Mouse (Mus musculus): ENCODE data around the gene Adcy4. TPM values are rescaled to one million over a fixed set of nuclear protein-coding genes. Genes with fewer than 3 reads are reported as not detected.

Gene Adcy4
- polyA plus RNA-seq, 1 experiment from 2014 or later, result 11.6 TPM

GRCm38 (mm10) chr14:55780736-55781135 lies 3.2 kb downstream of the Adcy4 start:
- no peak overlapping the region for H3K27ac ChIP-seq (ENCODE audit: low read depth)
- peaks cover 7% of the 10 kb centered on the region; the same call in 1 of the 2 replicates for H3K4me1 ChIP-seq (ENCODE audit: insufficient read depth)
- 0 out of 2 replicates have a peak, but pooled peaks cover 6% of the 10 kb centered on the region for H3K36me3 ChIP-seq (ENCODE audit: insufficient read depth)
- no peak overlapping the region for H3K4me3 ChIP-seq (ENCODE audit: low read depth, low read length)
- H3K27me3 ChIP-seq (ENCODE audit: insufficient read depth, low read length), result peaks cover 12% of the 10 kb centered on the region; the same call in 1 of the 2 replicates
- no peak overlapping the region for H3K4me2 ChIP-seq
- no peaks in the 10 kb centered on the region for H3K9me3 ChIP-seq (ENCODE audit: low read depth, low read length)
- ATAC-seq (ENCODE audit: insufficient read depth), result no peak
- WGBS, result 79% methylated on average over 11 of the region's 11 CpGs
- no peak overlapping the region for H3K9ac ChIP-seq
- DNase-seq, result no peak
- TF ChIP-seq CTCF (IDR thresholded peaks at IDR 0.05; ENCODE audit: low read depth), result no peak

DNA sequence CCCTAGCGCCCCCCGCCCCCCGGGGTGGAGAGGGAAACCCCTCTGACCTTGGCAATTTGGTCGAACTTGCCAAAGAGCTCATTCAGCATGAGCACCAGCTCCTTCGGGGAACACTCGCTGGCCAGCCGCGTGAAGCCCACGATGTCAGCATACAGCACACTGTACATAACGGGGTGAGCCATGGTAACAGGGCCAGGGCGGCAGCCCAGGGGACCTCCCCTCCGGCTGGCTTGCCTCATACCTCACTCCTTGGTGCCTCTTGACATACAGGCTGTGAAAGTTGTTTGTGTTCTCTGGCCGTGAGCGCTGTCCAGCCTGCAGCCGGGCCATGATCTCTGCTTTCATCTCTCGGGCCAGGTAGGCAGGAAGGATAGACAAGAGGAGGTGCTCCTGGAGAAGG lies 4.2 kb downstream of the Adcy4 start:
- ATAC-seq (ENCODE audit: insufficient read depth) (no peak), DNase-seq (no peak)
- 0 out of 2 replicates have a peak, but pooled peaks cover 6% of the 10 kb centered on the region for H3K36me3 ChIP-seq (ENCODE audit: insufficient read depth)
- H3K4me2 ChIP-seq, result no peak overlapping the region
- peaks cover 7% of the 10 kb centered on the region; the same call in 1 of the 2 replicates for H3K27me3 ChIP-seq (ENCODE audit: insufficient read depth, low read length)
- no peak overlapping the region for H3K9ac ChIP-seq
- WGBS, result 37% methylated on average over 16 of the region's 16 CpGs
- no peak overlapping the region for H3K4me3 ChIP-seq (ENCODE audit: low read depth, low read length)
- H3K9me3 ChIP-seq (ENCODE audit: low read depth, low read length), result no peaks in the 10 kb centered on the region
- TF ChIP-seq CTCF (IDR thresholded peaks at IDR 0.05; ENCODE audit: low read depth), result no peak
- peaks cover 7% of the 10 kb centered on the region; the same call in 1 of the 2 replicates for H3K4me1 ChIP-seq (ENCODE audit: insufficient read depth)
- no peak overlapping the region for H3K27ac ChIP-seq (ENCODE audit: low read depth)

DNA sequence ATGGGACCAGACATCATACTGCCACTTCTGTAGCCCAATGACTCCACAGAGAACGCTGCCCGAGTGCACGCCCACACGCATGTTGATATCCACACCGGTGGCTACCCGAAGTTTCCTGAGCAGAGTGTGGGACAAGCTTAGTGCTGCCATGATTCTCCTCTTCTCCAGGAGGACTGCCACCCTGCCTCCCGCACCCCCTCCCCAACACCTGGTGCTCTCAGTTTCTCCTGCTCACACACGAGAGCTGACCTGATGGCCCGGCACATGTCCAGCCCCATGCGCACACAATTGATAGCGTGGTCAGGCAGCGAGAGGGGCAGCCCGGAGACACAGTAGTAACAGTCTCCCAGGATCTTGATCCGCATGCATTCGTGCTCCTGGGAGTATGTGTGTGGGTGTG lies 5.2 kb downstream of the Adcy4 start:
- ATAC-seq (ENCODE audit: insufficient read depth) (no peak), DNase-seq (no peak)
- Histone ChIP-seq H3K9ac (no peak overlapping the region), H3K4me3 (ENCODE audit: low read depth, low read length) (no peak overlapping the region), H3K36me3 (ENCODE audit: insufficient read depth) (0 out of 2 replicates have a peak, but pooled peaks cover 6% of the 10 kb centered on the region), H3K4me1 (ENCODE audit: insufficient read depth) (peaks cover 7% of the 10 kb centered on the region; the same call in 1 of the 2 replicates), H3K4me2 (no peak overlapping the region), H3K27me3 (ENCODE audit: insufficient read depth, low read length) (peaks cover 7% of the 10 kb centered on the region; the same call in 1 of the 2 replicates), H3K9me3 (ENCODE audit: low read depth, low read length) (no peaks in the 10 kb centered on the region), H3K27ac (ENCODE audit: low read depth) (no peak overlapping the region)
- WGBS, result 82% methylated on average over 15 of the region's 15 CpGs
- no peak for TF ChIP-seq CTCF (IDR thresholded peaks at IDR 0.05; ENCODE audit: low read depth)

DNA sequence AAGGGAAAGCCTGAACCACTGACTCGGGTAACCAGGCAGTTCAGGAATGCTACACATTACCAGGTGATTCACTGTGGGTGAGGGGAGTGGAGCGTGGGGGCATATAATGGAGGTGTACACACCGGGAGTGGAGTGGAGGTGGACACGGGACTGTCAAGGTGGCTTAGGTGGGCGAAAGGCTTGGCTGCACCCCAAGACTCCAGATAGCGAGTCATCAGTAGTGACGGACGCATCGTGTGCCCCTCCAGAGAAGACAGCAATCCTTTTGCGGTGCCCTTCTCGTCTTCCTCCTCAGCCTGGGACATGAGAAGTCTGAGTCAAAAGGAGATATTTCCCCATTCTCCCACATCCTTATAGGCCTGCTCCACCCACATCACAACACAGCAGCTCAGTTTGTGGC lies 6.1 kb downstream of the Adcy4 start:
- Histone ChIP-seq H3K27ac (ENCODE audit: low read depth) (no peak overlapping the region), H3K36me3 (ENCODE audit: insufficient read depth) (0 out of 2 replicates have a peak, but pooled peaks cover 6% of the 10 kb centered on the region), H3K27me3 (ENCODE audit: insufficient read depth, low read length) (peaks cover 3% of the 10 kb centered on the region; the same call in 1 of the 2 replicates), H3K4me2 (no peak overlapping the region), H3K4me3 (ENCODE audit: low read depth, low read length) (no peak overlapping the region), H3K9ac (no peak overlapping the region), H3K9me3 (ENCODE audit: low read depth, low read length) (no peaks in the 10 kb centered on the region), H3K4me1 (ENCODE audit: insufficient read depth) (peaks cover 7% of the 10 kb centered on the region; the same call in 1 of the 2 replicates)
- DNase-seq (no peak), ATAC-seq (ENCODE audit: insufficient read depth) (no peak)
- no peak for TF ChIP-seq CTCF (IDR thresholded peaks at IDR 0.05; ENCODE audit: low read depth)
- WGBS, result 83% methylated on average over 11 of the region's 11 CpGs

GRCm38 (mm10) chr14:55777176-55777575 lies 6.7 kb downstream of the Adcy4 start:
- Histone ChIP-seq H3K36me3 (ENCODE audit: insufficient read depth) (0 out of 2 replicates have a peak, but pooled peaks cover 6% of the 10 kb centered on the region), H3K4me2 (no peak overlapping the region), H3K27ac (ENCODE audit: low read depth) (no peak overlapping the region), H3K9me3 (ENCODE audit: low read depth, low read length) (no peaks in the 10 kb centered on the region), H3K4me1 (ENCODE audit: insufficient read depth) (peaks cover 1% of the 10 kb centered on the region; the same call in 1 of the 2 replicates), H3K4me3 (ENCODE audit: low read depth, low read length) (no peak overlapping the region), H3K27me3 (ENCODE audit: insufficient read depth, low read length) (no peaks in the 10 kb centered on the region; the same call in 1 of the 2 replicates), H3K9ac (no peak overlapping the region)
- 21% methylated on average over 3 of the region's 3 CpGs for WGBS
- DNase-seq, result no peak
- no peak for TF ChIP-seq CTCF (IDR thresholded peaks at IDR 0.05; ENCODE audit: low read depth)
- no peak for ATAC-seq (ENCODE audit: insufficient read depth)

- Histone ChIP-seq H3K4me3 (ENCODE audit: low read depth, low read length) (no peak overlapping the region), H3K36me3 (ENCODE audit: insufficient read depth) (0 out of 2 replicates have a peak, but pooled peaks cover 6% of the 10 kb centered on the region), H3K27ac (ENCODE audit: low read depth) (no peak overlapping the region), H3K9ac (no peak overlapping the region), H3K4me2 (no peak overlapping the region), H3K27me3 (ENCODE audit: insufficient read depth, low read length) (no peaks in the 10 kb centered on the region; the same call in 1 of the 2 replicates), H3K9me3 (ENCODE audit: low read depth, low read length) (no peaks in the 10 kb centered on the region), H3K4me1 (ENCODE audit: insufficient read depth) (no peaks in the 10 kb centered on the region)
- DNase-seq (no peak), ATAC-seq (ENCODE audit: insufficient read depth) (no peak)
- 34% methylated on average over 7 of the region's 7 CpGs for WGBS
- TF ChIP-seq CTCF (IDR thresholded peaks at IDR 0.05; ENCODE audit: low read depth), result no peak
Measured at GRCm38 (mm10) chr14:55776711-55777110, 7.2 kb downstream of the Adcy4 start.

DNA sequence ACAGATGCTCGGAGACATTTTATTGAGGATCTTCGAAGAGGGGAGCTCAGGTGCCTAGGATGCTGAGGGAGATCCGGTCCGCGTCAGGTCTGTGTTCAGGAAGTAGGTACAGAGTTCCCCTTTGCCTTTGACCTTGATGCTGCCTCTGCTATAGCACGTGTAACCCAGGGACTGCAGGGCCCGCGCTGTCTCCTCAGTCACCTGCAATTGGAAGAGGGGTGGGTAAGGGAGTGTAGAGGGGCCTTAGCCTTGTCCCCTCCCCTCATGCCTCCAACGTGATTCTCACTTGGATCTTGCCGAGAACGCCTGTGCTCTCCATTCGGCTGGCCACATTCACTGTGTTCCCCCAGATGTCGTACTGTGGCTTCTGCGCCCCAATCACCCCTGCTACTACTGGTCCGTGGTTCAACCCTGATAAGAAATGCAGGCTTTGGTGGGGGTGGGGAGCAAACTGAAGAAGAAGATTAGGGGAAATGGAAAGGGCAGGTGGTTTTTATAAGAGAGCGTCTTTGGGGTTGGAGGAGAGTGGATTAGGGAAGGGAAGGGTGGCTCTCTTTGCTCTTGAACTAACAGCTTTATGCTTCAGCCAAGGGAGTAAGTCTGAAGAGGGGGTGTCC lies 14.7 kb downstream of the Adcy4 start:
- ATAC-seq (ENCODE audit: insufficient read depth) (no peak), DNase-seq (no peak)
- H3K4me2 ChIP-seq, result no peak overlapping the region
- H3K36me3 ChIP-seq (ENCODE audit: insufficient read depth), result no peaks in the 10 kb centered on the region
- TF ChIP-seq CTCF (IDR thresholded peaks at IDR 0.05; ENCODE audit: low read depth), result no peak
- no peaks in the 10 kb centered on the region for H3K4me1 ChIP-seq (ENCODE audit: insufficient read depth)
- WGBS, result 67% methylated on average over 16 of the region's 16 CpGs
- H3K27me3 ChIP-seq (ENCODE audit: insufficient read depth, low read length), result peaks cover 24% of the 10 kb centered on the region; the same call in 1 of the 2 replicates
- no peak overlapping the region for H3K9ac ChIP-seq
- no peaks in the 10 kb centered on the region for H3K9me3 ChIP-seq (ENCODE audit: low read depth, low read length)
- no peak overlapping the region for H3K4me3 ChIP-seq (ENCODE audit: low read depth, low read length)
- H3K27ac ChIP-seq (ENCODE audit: low read depth), result no peak overlapping the region
